Mouse (Mus musculus): ENCODE results near the gene Cnn1.
A peak's percentile ranks its signal among the peaks of the same experiment; 100 is the strongest.

Cnn1 gene

GRCm38 (mm10) chr9:22098993-22099696 lies at the start of gene Cnn1:
Gene Cnn1, plus strand, starts transcription at chr9:22099216.
- DNase-seq (ENCODE audit: low spot score), result no peak

- no peak for DNase-seq (ENCODE audit: low spot score)
Measured at GRCm38 (mm10) chr9:22049315-22049714, 49.7 kb upstream of the Cnn1 start.

GRCm38 (mm10) chr9:22049721-22050270 lies 49.2 kb upstream of the Cnn1 start:
- no peak for DNase-seq (ENCODE audit: low spot score)

GRCm38 (mm10) chr9:22050351-22050889 lies 48.6 kb upstream of the Cnn1 start:
- DNase-seq (ENCODE audit: low spot score), result peak; percentile 36

- DNase-seq (ENCODE audit: low spot score), result no peak
Measured at GRCm38 (mm10) chr9:22051161-22051957, 47.7 kb upstream of the Cnn1 start.

- DNase-seq (ENCODE audit: low spot score), result no peak
Measured at GRCm38 (mm10) chr9:22051958-22052254, 47.1 kb upstream of the Cnn1 start, which contains the start of gene Elavl3. Gene Elavl3, minus strand, starts transcription at chr9:22052023.

GRCm38 (mm10) chr9:22053657-22054056 lies 45.4 kb upstream of the Cnn1 start:
- DNase-seq (ENCODE audit: low spot score), result no peak

- DNase-seq (ENCODE audit: low spot score), result peak; percentile 56
Measured at GRCm38 (mm10) chr9:22054411-22055076, 44.5 kb upstream of the Cnn1 start.

- no peak for DNase-seq (ENCODE audit: low spot score)
Measured at GRCm38 (mm10) chr9:22055713-22056112, 43.3 kb upstream of the Cnn1 start.

GRCm38 (mm10) chr9:22056303-22056910 lies 42.6 kb upstream of the Cnn1 start:
- no peak for DNase-seq (ENCODE audit: low spot score)

GRCm38 (mm10) chr9:22057031-22057517 lies 41.9 kb upstream of the Cnn1 start:
- DNase-seq (ENCODE audit: low spot score), result no peak

- no peak for DNase-seq (ENCODE audit: low spot score)
Measured at GRCm38 (mm10) chr9:22058011-22058424, 41.0 kb upstream of the Cnn1 start.

- no peak for DNase-seq (ENCODE audit: low spot score)
Measured at GRCm38 (mm10) chr9:22061339-22061738, 37.7 kb upstream of the Cnn1 start.

- no peak for DNase-seq (ENCODE audit: low spot score)
Measured at GRCm38 (mm10) chr9:22064341-22064740, 34.7 kb upstream of the Cnn1 start.

- no peak for DNase-seq (ENCODE audit: low spot score)
Measured at GRCm38 (mm10) chr9:22065642-22066041, 33.4 kb upstream of the Cnn1 start.

- DNase-seq (ENCODE audit: low spot score), result peak; percentile 40
Measured at GRCm38 (mm10) chr9:22066433-22066832, 32.6 kb upstream of the Cnn1 start.

- DNase-seq (ENCODE audit: low spot score), result no peak
Measured at GRCm38 (mm10) chr9:22067195-22067594, 31.8 kb upstream of the Cnn1 start.

- DNase-seq (ENCODE audit: low spot score), result no peak
Measured at GRCm38 (mm10) chr9:22069881-22070553, 29.0 kb upstream of the Cnn1 start.

GRCm38 (mm10) chr9:22070791-22071573 lies 28.0 kb upstream of the Cnn1 start, which contains the start of the genes Gm49318 and Zfp653:
Gene Gm49318, minus strand, starts transcription at chr9:22071259.
Gene Zfp653, minus strand, starts transcription at chr9:22071376.
- DNase-seq (ENCODE audit: low spot score), result peak; percentile 91

GRCm38 (mm10) chr9:22072276-22072675 lies 26.7 kb upstream of the Cnn1 start:
- no peak for DNase-seq (ENCODE audit: low spot score)
